26 mouse cellular contexts compared by ENCODE assay signal in genomic region chr9:7501138-7501537, GRCm38 (mm10). TPM values are rescaled to one million over a fixed set of nuclear protein-coding genes. Genes with fewer than 3 reads are reported as not detected.
"Had no signal": no experiment of that assay in that cellular context is flagged by ENCODE, and none has a peak within 500 bp of the region (broad histone marks: within the 10 kb centered on the region; RNA-seq: fewer than 3 reads in every experiment).

No protein-coding gene starts in this region.

- H3K27me3 ChIP-seq: lung, embryonic 15.5 days; megakaryocyte, embryonic 14.5 days; midbrain, embryonic 13.5 days; neural tube, embryonic 13.5 days; neural tube, embryonic 15.5 days; stomach, embryonic 15.5 days had no signal

- H3K4me3 ChIP-seq: lung, embryonic 15.5 days; megakaryocyte, embryonic 14.5 days; midbrain, embryonic 13.5 days; myocyte; neural tube, embryonic 13.5 days; neural tube, embryonic 15.5 days; stomach, embryonic 15.5 days had no signal

- H3K36me3 ChIP-seq: lung, embryonic 15.5 days; midbrain, embryonic 13.5 days; neural tube, embryonic 13.5 days; neural tube, embryonic 15.5 days; stomach, embryonic 15.5 days had no signal

- H3K9me3 ChIP-seq: lung, embryonic 15.5 days; megakaryocyte, embryonic 14.5 days; midbrain, embryonic 13.5 days; neural tube, embryonic 13.5 days; neural tube, embryonic 15.5 days; stomach, embryonic 15.5 days had no signal

- H3K4me2 ChIP-seq: lung, embryonic 15.5 days; midbrain, embryonic 11.5 days; midbrain, embryonic 13.5 days; neural tube, embryonic 13.5 days; neural tube, embryonic 15.5 days; stomach, embryonic 15.5 days had no signal

- DNase-seq: lung, adult 2 months; lung, postnatal 14 days; lung, postnatal 36 days; retina, postnatal 1 day; right cerebral cortex, adult 18-20 months; right cerebral cortex, postnatal 25 days; thymus, adult 2 months; thymus, postnatal 25 days; thymus, postnatal 4 days had no signal

- H3K9ac ChIP-seq: lung, embryonic 15.5 days; midbrain, embryonic 13.5 days; neural tube, embryonic 13.5 days; neural tube, embryonic 15.5 days; stomach, embryonic 15.5 days had no signal

- H3K27ac ChIP-seq: lung, embryonic 15.5 days; macrophage; midbrain, embryonic 13.5 days; neural tube, embryonic 13.5 days; neural tube, embryonic 15.5 days; stomach, embryonic 15.5 days; stomach, postnatal 0 days had no signal

- H3K4me1 ChIP-seq: lung, embryonic 15.5 days; megakaryocyte, embryonic 14.5 days; midbrain, embryonic 13.5 days; neural tube, embryonic 13.5 days; neural tube, embryonic 15.5 days; stomach, embryonic 15.5 days had no signal

- ATAC-seq: lung, postnatal 0 days; midbrain, embryonic 13.5 days; midbrain, embryonic 16.5 days had no signal

RNA-seq across cellular contexts. Expression of gene Mmp10, which starts 1.0 kb away (rescaled TPM):
- total RNA-seq: megakaryocyte progenitor cell, adult 5-6 weeks had no signal
- polyA plus RNA-seq: lung, adult 2 months; lung, embryonic 15.5 days; lung, postnatal 0 days; midbrain, embryonic 11.5 days; midbrain, embryonic 13.5 days; midbrain, embryonic 16.5 days; neural tube, embryonic 11.5 days; neural tube, embryonic 13.5 days; neural tube, embryonic 15.5 days; spleen, adult 2 months; stomach, postnatal 0 days; testis, adult 2 months; thymus, adult 2 months had no signal

RNA-seq across cellular contexts. Expression of gene Mmp3, which starts 55.5 kb away (rescaled TPM):
- total RNA-seq: megakaryocyte progenitor cell, adult 5-6 weeks had no signal
- polyA plus RNA-seq: lung, embryonic 15.5 days; macrophage; midbrain, embryonic 11.5 days; midbrain, embryonic 13.5 days; midbrain, embryonic 16.5 days; neural tube, embryonic 11.5 days; neural tube, embryonic 13.5 days; neural tube, embryonic 15.5 days; stomach, embryonic 15.5 days; testis, adult 2 months had no signal

RNA-seq across cellular contexts. Expression of gene Mmp8, which starts 57.1 kb away (rescaled TPM):
- polyA plus RNA-seq: midbrain, embryonic 11.5 days; myocyte; neural tube, embryonic 11.5 days; testis, adult 2 months; urinary bladder, adult 2 months had no signal
